Mouse (Mus musculus) E14TG2a.4 (cell line): ENCODE results near the gene Zfp451.

ENCODE experiments used
- H3K27me3 ChIP-seq: 2 replicates; pipeline ENCODE4 v1.6.1; 2014; ENCODE audit warnings: low read length, control low read depth; ENCODE audit not compliant: insufficient read depth
- H3K36me3 ChIP-seq: 2 replicates; pipeline ENCODE4 v1.6.1; 2014; ENCODE audit warnings: low read length, control low read depth; ENCODE audit not compliant: insufficient read depth
- H3K4me1 ChIP-seq: replicated peaks from 2 replicates; pipeline ENCODE4 v1.6.1; 2014; ENCODE audit warnings: low read depth, low read length, control low read depth
- H3K4me3 ChIP-seq: replicated peaks from 2 replicates; pipeline ENCODE4 v1.5.1; 2014; ENCODE audit warnings: mild to moderate bottlenecking, low read length
- H3K9me3 ChIP-seq: 2 replicates; pipeline ENCODE4 v1.6.1; 2014; ENCODE audit warnings: low read length, control low read depth
- CTCF ChIP-seq: conservative IDR thresholded peaks from 2 replicates; pipeline ENCODE4 v1.5.1; 2014; ENCODE audit warnings: low read length
- NANOG ChIP-seq: IDR thresholded peaks from 2 replicates; pipeline ENCODE4 v1.6.1; 2014; ENCODE audit warnings: borderline replicate concordance, low read length, mixed read lengths
- POU5F1 ChIP-seq: IDR thresholded peaks from 2 replicates; pipeline ENCODE4 v1.6.1; 2014; ENCODE audit warnings: low read length, borderline replicate concordance

Gene Zfp451

GRCm38 (mm10) chr1:33739302-33739701 is 75.1 kb downstream of the Zfp451 start:
- Histone ChIP-seq H3K36me3 (peaks cover 71% of the 10 kb centered on the region), H3K27me3 (no peaks in the 10 kb centered on the region), H3K4me3 (no peak overlapping the region), H3K9me3 (no peaks in the 10 kb centered on the region), H3K4me1 (peaks cover 78% of the 10 kb centered on the region)
- TF ChIP-seq CTCF = peak; percentile 94
- TF ChIP-seq NANOG = no peak

GRCm38 (mm10) chr1:33738681-33739278 is 75.6 kb downstream of the Zfp451 start:
- Histone ChIP-seq H3K36me3 (peaks cover 77% of the 10 kb centered on the region), H3K4me3 (no peak overlapping the region), H3K27me3 (no peaks in the 10 kb centered on the region), H3K9me3 (no peaks in the 10 kb centered on the region), H3K4me1 (peaks cover 73% of the 10 kb centered on the region)
- TF ChIP-seq NANOG = no peak
- TF ChIP-seq CTCF = no peak
- no peak for TF ChIP-seq POU5F1

- Histone ChIP-seq H3K4me3 (no peak overlapping the region), H3K4me1 (peaks cover 68% of the 10 kb centered on the region), H3K36me3 (peaks cover 82% of the 10 kb centered on the region)
These were observed 76.1 kb downstream of the Zfp451 start for GRCm38 (mm10) chr1:33738281-33738680.

GRCm38 (mm10) chr1:33734001-33734685 is 80.3 kb downstream of the Zfp451 start:
- Histone ChIP-seq H3K9me3 (no peaks in the 10 kb centered on the region), H3K36me3 (peaks cover 95% of the 10 kb centered on the region), H3K4me1 (peaks cover 43% of the 10 kb centered on the region), H3K4me3 (no peak overlapping the region), H3K27me3 (no peaks in the 10 kb centered on the region)
- TF ChIP-seq NANOG = no peak
- no peak for TF ChIP-seq CTCF
- no peak for TF ChIP-seq POU5F1

More at GRCm38 (mm10) chr1:33738281-33738680, 76.1 kb downstream of the Zfp451 start:
- Histone ChIP-seq H3K27me3 (no peaks in the 10 kb centered on the region), H3K9me3 (no peaks in the 10 kb centered on the region)
- TF ChIP-seq POU5F1 = no peak
- no peak for TF ChIP-seq CTCF
- TF ChIP-seq NANOG = no peak

- Histone ChIP-seq H3K27me3 (no peaks in the 10 kb centered on the region), H3K4me3 (no peak overlapping the region), H3K4me1 (peaks cover 32% of the 10 kb centered on the region), H3K36me3 (peaks cover 95% of the 10 kb centered on the region), H3K9me3 (no peaks in the 10 kb centered on the region)
- TF ChIP-seq POU5F1 = no peak
- TF ChIP-seq CTCF = no peak
These were observed 81.4 kb downstream of the Zfp451 start for GRCm38 (mm10) chr1:33733044-33733443.

- peaks cover 56% of the 10 kb centered on the region for H3K4me1 ChIP-seq
- no peaks in the 10 kb centered on the region for H3K9me3 ChIP-seq
- no peak for TF ChIP-seq CTCF
- no peak for TF ChIP-seq NANOG
- TF ChIP-seq POU5F1 = no peak
- H3K36me3 ChIP-seq = peaks cover 79% of the 10 kb centered on the region
- H3K27me3 ChIP-seq = no peaks in the 10 kb centered on the region
- no peak overlapping the region for H3K4me3 ChIP-seq
These were observed 89.3 kb downstream of the Zfp451 start for GRCm38 (mm10) chr1:33725086-33725485.

- H3K27me3 ChIP-seq = no peaks in the 10 kb centered on the region
- H3K4me3 ChIP-seq = no peak overlapping the region
- TF ChIP-seq NANOG (no peak), CTCF (no peak), POU5F1 (no peak)
- peaks cover 57% of the 10 kb centered on the region for H3K4me1 ChIP-seq
- peaks cover 73% of the 10 kb centered on the region for H3K36me3 ChIP-seq
- no peaks in the 10 kb centered on the region for H3K9me3 ChIP-seq
These were observed 89.9 kb downstream of the Zfp451 start for GRCm38 (mm10) chr1:33724516-33724915.

GRCm38 (mm10) chr1:33721020-33721419 is 93.4 kb downstream of the Zfp451 start:
- H3K27me3 ChIP-seq = no peaks in the 10 kb centered on the region
- TF ChIP-seq NANOG = no peak
- no peak for TF ChIP-seq CTCF
- no peak for TF ChIP-seq POU5F1
- H3K4me3 ChIP-seq = peak overlapping the region; percentile 91
- H3K4me1 ChIP-seq = peaks cover 47% of the 10 kb centered on the region
- H3K36me3 ChIP-seq = peaks cover 42% of the 10 kb centered on the region
- no peaks in the 10 kb centered on the region for H3K9me3 ChIP-seq

- TF ChIP-seq CTCF (no peak), POU5F1 (no peak), NANOG (no peak)
- Histone ChIP-seq H3K4me1 (peaks cover 39% of the 10 kb centered on the region), H3K36me3 (peaks cover 34% of the 10 kb centered on the region), H3K27me3 (no peaks in the 10 kb centered on the region), H3K9me3 (no peaks in the 10 kb centered on the region), H3K4me3 (peak overlapping the region; percentile 91)
These were observed 94.2 kb downstream of the Zfp451 start for GRCm38 (mm10) chr1:33720231-33720630.
